Mouse (Mus musculus) kidney, postnatal 25 days (tissue): ENCODE results near the gene Raly.
"Not testable (repeated sequence)": the region's sequence is repeated elsewhere in the genome, so short reads cannot be mapped to it uniquely, and the experiment has no call there.

Experiments used
- DNase-seq, 2 experiments: peaks; one replicate each; pipeline ENCODE4 v3.0.0; 2021; ENCODE audit warnings: mixed read lengths in 2 of 2

Raly gene

GRCm38 (mm10) chr2:154848086-154848485 lies 57.2 kb downstream of the Raly start:
- DNase-seq: no peak

GRCm38 (mm10) chr2:154855383-154855782 lies 64.5 kb downstream of the Raly start:
- peak; percentile 59 to 79 for DNase-seq

- DNase-seq: no peak
Measured at GRCm38 (mm10) chr2:154863672-154864071, 72.8 kb downstream of the Raly start.

GRCm38 (mm10) chr2:154865696-154866095 lies 74.8 kb downstream of the Raly start:
- DNase-seq: no peak

GRCm38 (mm10) chr2:154868106-154868505 lies 77.2 kb downstream of the Raly start:
- no peak for DNase-seq

- no peak for DNase-seq
Measured at GRCm38 (mm10) chr2:154869954-154870641, 79.2 kb downstream of the Raly start.

GRCm38 (mm10) chr2:154876621-154877020 lies 85.7 kb downstream of the Raly start:
- DNase-seq: no peak

GRCm38 (mm10) chr2:154891585-154891984 lies 100.7 kb downstream of the Raly start:
- no peak for DNase-seq

GRCm38 (mm10) chr2:154892201-154893044 lies 101.5 kb downstream of the Raly start, which contains the start of gene Eif2s2:
Gene Eif2s2, minus strand, starts transcription at chr2:154892935.
- peak; percentile 95 to 98 for DNase-seq

- DNase-seq: no peak
Measured at GRCm38 (mm10) chr2:154893045-154893385, 102.1 kb downstream of the Raly start.

- DNase-seq: no peak
Measured at GRCm38 (mm10) chr2:154893548-154893947, 102.7 kb downstream of the Raly start.

GRCm38 (mm10) chr2:154899004-154899403 lies 108.1 kb downstream of the Raly start:
- not testable (repeated sequence) for DNase-seq

GRCm38 (mm10) chr2:154899412-154899811 lies 108.5 kb downstream of the Raly start:
- DNase-seq: not testable (repeated sequence)

- no peak for DNase-seq
Measured at GRCm38 (mm10) chr2:154902111-154902510, 111.2 kb downstream of the Raly start.

GRCm38 (mm10) chr2:154905796-154906195 lies 114.9 kb downstream of the Raly start:
- DNase-seq: no peak

GRCm38 (mm10) chr2:154908223-154908622 lies 117.3 kb downstream of the Raly start:
- DNase-seq: not testable (repeated sequence)

- no peak for DNase-seq
Measured at GRCm38 (mm10) chr2:154909789-154910188, 118.9 kb downstream of the Raly start.

- no peak for DNase-seq
Measured at GRCm38 (mm10) chr2:154915922-154916541, 125.1 kb downstream of the Raly start.

- peak; percentile 21 to 39 for DNase-seq
Measured at GRCm38 (mm10) chr2:154916547-154916946, 125.7 kb downstream of the Raly start.
